17 mouse cellular contexts compared by ENCODE assay signal in the genomic region with DNA sequence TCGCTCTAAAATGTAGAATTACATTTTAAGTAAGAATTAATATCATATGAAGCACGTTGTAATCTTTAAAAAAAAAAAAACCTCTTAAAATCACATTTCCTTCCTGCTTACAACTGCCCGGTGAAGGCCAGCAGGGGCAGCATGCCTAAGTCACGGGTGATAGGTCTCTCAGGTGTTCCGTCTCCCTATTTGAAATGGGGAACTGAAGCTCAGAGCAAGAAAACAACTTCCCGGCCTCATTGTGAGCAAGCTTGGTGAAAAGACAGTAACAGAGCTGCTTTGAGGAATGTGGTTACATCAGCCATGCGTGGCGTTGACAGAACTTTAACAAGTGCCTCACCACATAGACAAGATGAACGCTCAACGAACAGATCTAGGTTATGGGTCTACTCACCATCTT. TPM values are rescaled to one million over a fixed set of nuclear protein-coding genes. Genes with fewer than 3 reads are reported as not detected.
DNase-seq lines count a peak whose midpoint lies in the region; ATAC-seq and TF ChIP-seq lines count a peak whose summit lies in the region.
"Had no signal": no experiment of that assay in that cellular context is flagged by ENCODE, and none has a peak within 500 bp of the region (broad histone marks: within the 10 kb centered on the region; RNA-seq: fewer than 3 reads in every experiment).

No protein-coding gene starts in this region.

- no peak overlapping the region for H3K9ac ChIP-seq in lung, postnatal 0 days (replicated peaks; ENCODE audit: low read depth)
- H3K9ac ChIP-seq in heart, embryonic 12.5 days = no peak overlapping the region
- H3K9ac ChIP-seq: forebrain, embryonic 13.5 days; liver, embryonic 14.5 days; neural tube, embryonic 12.5 days had no signal

- TF ChIP-seq POLR2A in spleen, adult 2 months (IDR thresholded peaks at IDR 0.05; ENCODE audit: low read depth, low read length) = no peak

- no peaks in the 10 kb centered on the region for H3K9me3 ChIP-seq in lung, postnatal 0 days (ENCODE audit: low read length)
- 0 out of 2 replicates have a peak, but pooled peaks cover 5% of the 10 kb centered on the region for H3K9me3 ChIP-seq in heart, embryonic 12.5 days (replicated peaks)
- H3K9me3 ChIP-seq: forebrain, embryonic 13.5 days; neural tube, embryonic 12.5 days had no signal

- 79% methylated on average over 10 of the region's 10 CpGs for WGBS in lung, postnatal 0 days
- WGBS in spleen, adult 2 months = 15% methylated on average over 10 of the region's 10 CpGs
- WGBS in heart, embryonic 12.5 days = 73% methylated on average over 10 of the region's 10 CpGs

- no peak overlapping the region for H3K27ac ChIP-seq in lung, postnatal 0 days (ENCODE audit: low read length)
- peak overlapping the region; percentile 91 for H3K27ac ChIP-seq in spleen, adult 2 months (ENCODE audit: insufficient read depth, low read length)
- no peak overlapping the region for H3K27ac ChIP-seq in layer of hippocampus, adult 2 months
- no peak overlapping the region for H3K27ac ChIP-seq in heart, embryonic 12.5 days (ENCODE audit: poor library complexity, severe bottlenecking)
- H3K27ac ChIP-seq: forebrain, embryonic 13.5 days; liver, embryonic 14.5 days; neural tube, embryonic 12.5 days had no signal

- no peaks in the 10 kb centered on the region for H3K36me3 ChIP-seq in lung, postnatal 0 days (ENCODE audit: insufficient read depth, low read length)
- H3K36me3 ChIP-seq in spleen, adult 2 months (ENCODE audit: control insufficient read depth, insufficient read depth, low read length) = no peaks in the 10 kb centered on the region
- no peaks in the 10 kb centered on the region for H3K36me3 ChIP-seq in heart, embryonic 12.5 days
- H3K36me3 ChIP-seq: neural tube, embryonic 12.5 days had no signal

- TF ChIP-seq EP300 in lung, postnatal 0 days (IDR thresholded peaks at IDR 0.05) = no peak

- H3K27me3 ChIP-seq in lung, postnatal 0 days (replicated peaks; ENCODE audit: insufficient read depth, low read length) = no peaks in the 10 kb centered on the region
- no peaks in the 10 kb centered on the region for H3K27me3 ChIP-seq in spleen, adult 2 months (ENCODE audit: control insufficient read depth, insufficient read depth, low read length)
- no peaks in the 10 kb centered on the region for H3K27me3 ChIP-seq in heart, embryonic 12.5 days (replicated peaks)
- H3K27me3 ChIP-seq: forebrain, embryonic 13.5 days; neural tube, embryonic 12.5 days; Patski had no signal

- no peak overlapping the region for H3K4me2 ChIP-seq in lung, postnatal 0 days (replicated peaks; ENCODE audit: low read depth, low read length)
- no peak overlapping the region for H3K4me2 ChIP-seq in heart, embryonic 12.5 days
- H3K4me2 ChIP-seq: forebrain, embryonic 13.5 days; neural tube, embryonic 12.5 days had no signal

- no peak; the same call in 1 of the 2 replicates for TF ChIP-seq CTCF in lung, postnatal 0 days (IDR thresholded peaks at IDR 0.05)
- peak; percentile 45; the same call in 1 of the 2 replicates for TF ChIP-seq CTCF in spleen, adult 2 months (IDR thresholded peaks at IDR 0.05; ENCODE audit: extremely low read depth, insufficient read depth, insufficient read length, insufficient replicate concordance)
- no peak for TF ChIP-seq CTCF in layer of hippocampus, adult 2 months (conservative IDR thresholded peaks at IDR 0.05)

- DNase-seq in lung, postnatal 25 days (ENCODE audit: low spot score) = peak; percentile 52
- no peak for DNase-seq in lung, postnatal 0 days (ENCODE audit: low spot score)
- DNase-seq in CD8-positive naive resting alpha-beta T cell, adult 2 months (ENCODE audit: low read depth in 2 of 2, low spot score in 2 of 2) = peak; percentile 28 to 32
- DNase-seq in spleen, adult 2 months (ENCODE audit: low read depth in 1 of 2, low spot score in 2 of 2) = peak; percentile 77 to 89
- DNase-seq in layer of hippocampus, adult 2 months (ENCODE audit: low spot score in 2 of 2) = no peak
- no peak for DNase-seq in embryo, embryonic 9.5 days (ENCODE audit: extremely low spot score)
- DNase-seq: cerebellum, adult 2 months; embryo, embryonic 11 days; heart, postnatal 10 days; kidney, adult 9 months; midbrain, embryonic 14.5 days had no signal

- no peak overlapping the region for H3K4me3 ChIP-seq in lung, postnatal 0 days (ENCODE audit: low read depth, low read length)
- no peak overlapping the region for H3K4me3 ChIP-seq in spleen, adult 2 months (ENCODE audit: extremely low read depth, insufficient read depth, insufficient read length)
- H3K4me3 ChIP-seq in layer of hippocampus, adult 2 months = no peak overlapping the region
- no peak overlapping the region for H3K4me3 ChIP-seq in heart, embryonic 12.5 days
- H3K4me3 ChIP-seq: forebrain, embryonic 13.5 days; neural tube, embryonic 12.5 days had no signal

- no peak for ATAC-seq in lung, postnatal 0 days
- ATAC-seq in megakaryocyte, adult 5-6 weeks (ENCODE audit: poor library complexity, severe bottlenecking) = peak; percentile 72
- no peak for ATAC-seq in heart, embryonic 12.5 days (ENCODE audit: insufficient number of reproducible peaks, low FRiP score)
- ATAC-seq: forebrain, embryonic 13.5 days; Patski had no signal

- H3K4me1 ChIP-seq in lung, postnatal 0 days (ENCODE audit: insufficient read depth, low read depth, low read length) = peaks cover 13% of the 10 kb centered on the region; the same call in 1 of the 2 replicates
- H3K4me1 ChIP-seq in spleen, adult 2 months (ENCODE audit: control insufficient read depth, insufficient read depth, insufficient read length) = peaks cover 37% of the 10 kb centered on the region; the same call in 1 of the 2 replicates
- peaks cover 30% of the 10 kb centered on the region for H3K4me1 ChIP-seq in heart, embryonic 12.5 days (replicated peaks)

RNA-seq across cellular contexts. Expression of gene Tgfbr2, which starts 41.5 kb away (rescaled TPM):
- 62.2 and 68.0 TPM in 2 replicates for polyA plus RNA-seq in lung, postnatal 0 days (2015; fragmentation: Nextera tagmentation; extraction: Ambion mirVana)
- total RNA-seq in megakaryocyte, adult 5-6 weeks (2015) = 16.9 and 18.4 TPM in 2 replicates
- 14.8 and 18.9 TPM in 2 replicates for total RNA-seq in megakaryocyte, adult 5-6 weeks (2017)
- 57.1 and 77.5 TPM in 2 replicates for polyA plus RNA-seq in spleen, adult 2 months (2012; rRNA removed)
- 10 to 100 TPM; 10.7 to 11.7 TPM for total RNA-seq in layer of hippocampus, adult 2 months (2021)
- 22.0 and 22.3 TPM in 2 replicates for polyA plus RNA-seq in heart, embryonic 12.5 days (2016; fragmentation: Nextera tagmentation; extraction: Ambion mirVana)

Comparison
In these comparisons a context has a peak if more than half of its experiments do, and no peak if none do; other contexts are left out.
1. DNase-seq: peak in lung, postnatal 25 days (single experiment), CD8-positive naive resting alpha-beta T cell, adult 2 months (2 of 2) and spleen, adult 2 months (2 of 2); none in lung, postnatal 0 days (single experiment), layer of hippocampus, adult 2 months (0 of 2) and embryo, embryonic 9.5 days (single experiment).